Mouse (Mus musculus): ENCODE data around the gene Gm49027.
A peak's percentile ranks its signal among the peaks of the same experiment; 100 is the strongest.
"Not testable (repeated sequence)": the region's sequence is repeated elsewhere in the genome, so short reads cannot be mapped to it uniquely, and the experiment has no call there.

Gene Gm49027

DNA sequence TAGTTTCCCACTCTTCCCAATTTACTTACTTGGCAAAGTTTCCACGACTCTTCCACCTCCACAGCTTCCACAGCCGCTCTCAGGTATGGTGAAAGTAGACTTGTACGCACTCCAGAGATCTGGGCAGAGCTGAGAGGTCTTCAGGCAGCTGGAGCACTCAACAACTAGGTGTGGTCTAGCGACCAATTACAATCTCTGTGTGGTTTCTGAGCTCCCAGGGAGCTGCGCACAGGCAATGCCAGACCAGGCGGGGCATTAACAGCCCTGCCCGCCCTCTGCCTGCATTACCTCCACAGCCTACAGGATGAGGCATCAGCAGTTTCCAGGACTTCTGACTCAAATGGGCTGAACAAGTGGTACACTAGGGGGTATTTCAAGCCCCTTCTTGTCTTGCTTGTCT, at the start of gene Gm49027:
Gene Gm49027, minus strand, starts transcription at position 208 of the 400 bp plus-strand sequence.
- DNase-seq (ENCODE audit: low read depth, low spot score), result no peak

DNA sequence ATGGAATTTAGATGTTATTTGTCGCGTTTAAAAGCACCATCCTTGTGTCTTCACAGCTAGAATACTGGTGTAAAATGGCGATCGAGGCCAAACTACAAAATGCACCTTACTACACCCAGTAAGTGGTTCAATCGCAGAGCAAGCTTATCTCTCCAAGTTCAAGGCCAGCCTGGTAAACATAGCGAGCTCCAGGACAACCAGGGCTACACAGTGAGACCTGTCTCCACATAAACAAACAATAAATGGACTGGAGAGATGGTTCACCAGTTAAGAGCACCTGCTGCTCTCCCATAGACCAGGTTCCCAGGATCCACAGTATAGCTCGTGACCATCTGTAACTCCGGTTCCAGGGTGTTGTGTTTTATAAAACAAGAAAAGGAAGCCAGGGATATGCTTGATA, 48.1 kb upstream of the Gm49027 start:
- DNase-seq (ENCODE audit: low read depth, low spot score), result no peak

DNA sequence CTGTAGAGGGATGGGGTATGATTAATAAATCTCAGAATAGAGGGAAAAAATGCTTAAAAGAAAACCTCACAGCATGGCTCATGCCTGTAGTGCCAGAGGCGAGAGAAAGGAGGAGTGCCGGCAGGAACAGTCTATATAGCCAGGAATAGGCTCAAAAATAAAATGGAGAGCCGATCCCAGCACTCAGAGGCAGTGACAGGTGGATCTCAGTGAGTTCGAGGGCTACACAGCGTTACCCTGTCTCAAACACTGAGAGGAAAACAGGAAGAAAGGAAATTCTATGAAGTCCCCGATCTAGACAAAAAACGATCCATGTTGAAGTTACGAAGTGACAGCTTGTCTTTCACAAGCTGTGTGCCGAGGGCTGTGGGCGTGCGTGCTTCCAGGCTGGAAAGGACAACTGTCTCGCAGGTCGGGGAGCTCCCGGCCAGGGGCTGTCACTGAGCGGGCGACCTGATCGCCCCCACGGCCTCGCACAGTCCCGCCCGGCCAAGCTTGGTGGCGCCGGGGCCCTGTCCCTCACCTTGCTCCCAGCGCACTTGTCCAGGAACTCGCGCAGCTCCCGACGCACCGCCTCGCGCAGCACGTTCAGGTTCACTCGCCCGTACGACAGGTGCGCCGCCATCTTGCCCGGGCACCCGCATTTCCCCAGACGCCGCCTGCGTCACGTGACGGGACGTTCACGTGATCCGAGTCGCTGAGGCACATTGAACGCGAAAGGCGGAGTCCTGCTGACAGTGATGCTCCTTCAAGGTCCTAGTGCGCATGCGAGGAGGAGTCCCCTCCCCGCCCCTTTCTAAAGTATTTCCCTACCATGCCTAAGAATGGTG, 47.3 kb upstream of the Gm49027 start, which contains the start of gene Vps33a:
Gene Vps33a, minus strand, starts transcription at position 682 of the 830 bp plus-strand sequence.
- peak; percentile 99 for DNase-seq (ENCODE audit: low read depth, low spot score)

DNA sequence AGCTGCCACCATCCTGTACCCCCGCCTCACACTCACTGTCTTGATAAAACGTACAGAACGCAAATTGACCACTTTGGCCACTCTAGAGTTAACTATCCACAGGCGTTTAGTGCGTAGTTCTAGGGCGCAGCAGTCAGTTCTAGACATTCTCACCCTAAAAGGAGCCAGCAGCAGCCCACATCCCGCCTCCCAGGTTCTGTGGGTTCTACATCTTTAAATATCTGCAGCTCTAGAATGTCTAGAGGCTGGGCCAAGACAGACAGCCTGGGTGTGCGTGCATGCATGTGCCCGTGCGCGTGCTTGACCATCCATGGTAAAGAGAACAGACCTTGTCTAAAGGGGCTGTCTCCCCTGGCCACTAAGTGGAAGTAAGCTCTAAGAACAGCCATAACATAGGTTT, 35.8 kb upstream of the Gm49027 start:
- no peak for DNase-seq (ENCODE audit: low read depth, low spot score)

DNA sequence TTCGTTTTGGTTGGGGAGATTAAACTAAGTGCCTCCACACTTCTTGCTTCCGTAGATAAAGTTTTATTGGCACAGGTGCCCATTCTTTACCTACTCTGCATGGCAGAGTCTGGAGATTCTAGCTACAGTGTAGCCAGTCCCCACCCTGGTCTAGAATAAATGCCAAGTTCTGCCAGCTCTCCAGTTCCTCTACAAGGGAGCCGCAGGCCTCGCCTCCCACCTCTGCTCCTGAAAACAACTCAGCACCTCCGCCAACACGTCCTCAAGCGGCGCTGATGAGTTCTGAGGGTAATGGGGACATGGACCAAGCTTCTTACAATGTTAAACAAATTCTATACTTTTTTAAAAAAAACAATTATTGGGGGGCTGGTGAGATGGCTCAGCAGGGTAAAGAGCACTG, 34.3 kb upstream of the Gm49027 start:
- no peak for DNase-seq (ENCODE audit: low read depth, low spot score)

DNA sequence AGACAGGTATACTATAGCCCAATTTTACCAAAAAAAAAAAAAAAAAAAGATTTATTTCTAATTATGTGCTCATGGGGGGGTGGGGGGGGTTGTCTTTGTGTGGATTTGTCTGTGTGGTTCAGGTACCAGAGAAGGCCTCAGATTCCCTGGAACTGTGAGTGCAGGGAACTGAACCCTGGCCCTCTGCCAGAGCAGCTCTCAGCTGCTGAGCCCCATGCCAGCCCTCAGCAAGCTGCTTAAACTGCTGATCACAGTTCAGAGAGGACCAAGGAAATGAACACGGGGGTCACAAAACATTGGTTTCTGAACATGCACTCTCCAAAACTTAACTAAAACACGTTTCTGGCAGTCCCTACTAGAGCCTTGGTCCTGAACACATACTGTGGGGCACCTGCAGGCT, 31.2 kb upstream of the Gm49027 start:
- no peak for DNase-seq (ENCODE audit: low read depth, low spot score)

DNA sequence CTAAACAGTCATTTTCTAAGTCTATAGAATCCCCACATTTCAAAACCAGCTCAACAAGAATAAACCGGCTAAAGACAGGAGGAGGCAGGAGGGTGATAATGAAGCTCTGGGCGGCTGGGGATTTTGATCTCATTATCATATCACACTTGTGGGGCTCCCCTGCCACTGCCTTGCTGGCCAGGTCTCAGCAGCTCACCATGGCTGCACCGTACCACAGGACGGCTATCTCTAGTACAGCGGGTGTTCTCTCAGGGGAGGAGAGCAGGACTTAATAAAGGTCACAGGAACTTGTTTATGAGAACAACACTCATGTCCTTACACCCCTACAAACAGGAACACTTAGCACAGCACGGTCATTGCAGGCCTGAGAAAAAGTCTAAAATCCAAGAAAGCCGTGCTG, 30.4 kb upstream of the Gm49027 start:
- no peak for DNase-seq (ENCODE audit: low read depth, low spot score)

DNA sequence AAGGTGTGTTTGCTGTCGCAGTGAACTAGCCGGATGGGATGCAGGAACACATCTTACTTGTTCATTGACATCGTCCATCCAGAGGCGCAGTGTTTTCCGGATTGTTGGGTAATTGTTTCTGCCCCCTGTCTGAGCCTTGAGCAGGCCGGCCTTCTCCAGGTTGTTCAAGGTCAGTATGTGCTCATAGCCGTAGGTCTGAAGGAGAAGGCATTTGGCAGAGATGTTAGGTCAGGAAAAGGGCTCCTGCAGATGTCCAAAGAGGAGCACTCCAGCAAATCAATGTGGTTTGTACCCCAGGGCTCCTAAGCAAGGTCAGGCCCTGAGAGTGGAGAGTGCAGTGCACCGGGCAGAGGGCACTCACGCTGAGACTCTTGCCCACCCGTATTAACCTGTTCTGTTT, 8.5 kb upstream of the Gm49027 start:
- DNase-seq (ENCODE audit: low read depth, low spot score), result no peak

DNA sequence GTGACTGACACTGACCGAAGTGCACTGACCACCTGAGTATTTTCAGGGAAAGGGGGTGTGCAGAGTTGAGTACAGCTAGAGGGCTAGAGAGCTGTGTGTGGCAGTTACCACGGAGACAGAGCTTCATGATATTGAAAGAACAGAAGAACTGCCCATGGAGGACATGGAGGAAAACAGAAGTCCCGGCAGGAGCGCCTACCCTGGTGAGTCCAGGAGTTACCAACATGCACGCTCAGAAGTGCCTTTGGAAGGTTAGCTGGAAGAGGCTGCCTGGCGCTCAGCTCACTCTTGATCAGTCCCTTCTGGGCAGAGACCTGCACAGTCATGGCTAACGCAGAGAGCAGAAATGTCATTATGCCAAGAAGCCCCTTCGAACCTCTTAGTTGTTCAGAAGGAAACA, 4.8 kb upstream of the Gm49027 start:
- DNase-seq (ENCODE audit: low read depth, low spot score), result no peak

DNA sequence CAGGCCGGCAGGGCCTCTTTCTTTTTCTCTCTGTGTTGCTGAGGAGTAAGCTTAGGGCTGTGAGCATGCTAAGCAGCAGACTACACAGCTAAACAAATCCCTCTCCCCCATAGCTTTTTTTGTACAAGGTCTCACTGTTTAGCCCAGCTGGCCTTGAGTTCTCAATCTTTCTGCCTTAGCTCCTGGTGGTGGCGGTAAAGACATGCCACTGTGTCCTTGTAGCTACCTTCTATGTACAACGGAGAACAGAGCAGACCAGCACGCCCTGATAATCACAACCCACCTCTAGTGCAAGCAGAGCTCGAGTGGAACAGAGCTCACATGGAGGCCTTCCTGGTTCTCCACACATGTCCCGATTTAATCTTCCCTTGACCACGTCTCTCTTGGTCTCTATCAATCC, 3.4 kb upstream of the Gm49027 start:
- no peak for DNase-seq (ENCODE audit: low read depth, low spot score)

DNA sequence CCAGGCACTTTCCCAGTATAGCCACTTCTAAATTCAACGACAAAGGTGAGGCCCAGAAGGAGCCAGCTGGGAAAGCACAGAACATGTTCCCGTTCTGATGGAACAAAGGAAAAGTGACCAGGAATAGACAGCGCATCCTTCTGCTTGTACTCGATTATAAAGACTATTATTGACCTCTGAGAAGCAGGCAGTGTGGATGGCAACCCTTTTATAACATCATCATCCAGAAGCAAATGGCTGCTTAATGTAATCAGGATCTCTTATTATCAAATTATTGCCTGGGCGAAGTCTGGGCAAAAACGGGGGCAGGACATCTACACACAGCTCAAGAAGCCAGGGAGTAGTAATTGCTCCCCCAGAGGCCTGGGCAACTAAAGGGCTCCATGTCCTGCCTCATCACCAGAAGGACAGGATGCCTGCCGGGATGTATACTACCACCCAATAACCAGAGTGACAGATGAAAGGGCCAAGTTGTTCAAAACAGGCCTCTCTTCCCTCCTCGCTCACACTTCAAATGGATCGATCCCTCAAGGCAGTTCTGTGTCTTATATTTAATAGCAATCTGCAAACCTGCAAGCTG, 718 bp upstream of the Gm49027 start:
- DNase-seq (ENCODE audit: low read depth, low spot score), result no peak

DNA sequence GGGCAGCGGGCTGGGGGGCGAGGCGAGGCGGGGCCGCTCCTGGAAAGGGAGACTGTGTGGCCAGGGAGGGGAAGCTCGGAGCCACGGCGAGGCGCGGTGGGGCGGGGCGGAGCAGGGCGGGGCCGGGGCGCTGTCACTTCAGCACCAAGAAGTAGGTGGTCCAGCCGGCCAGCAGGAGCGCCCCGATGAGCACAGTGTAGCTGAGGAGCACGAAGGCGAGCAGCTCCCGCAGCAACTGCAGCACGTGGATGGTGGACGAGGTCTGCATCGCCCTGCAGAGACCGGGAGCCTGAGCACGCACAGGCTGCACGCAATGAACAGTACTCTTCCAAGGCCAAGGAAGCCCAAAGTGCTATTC, 916 bp downstream of the Gm49027 start:
- no peak for DNase-seq (ENCODE audit: low read depth, low spot score)

DNA sequence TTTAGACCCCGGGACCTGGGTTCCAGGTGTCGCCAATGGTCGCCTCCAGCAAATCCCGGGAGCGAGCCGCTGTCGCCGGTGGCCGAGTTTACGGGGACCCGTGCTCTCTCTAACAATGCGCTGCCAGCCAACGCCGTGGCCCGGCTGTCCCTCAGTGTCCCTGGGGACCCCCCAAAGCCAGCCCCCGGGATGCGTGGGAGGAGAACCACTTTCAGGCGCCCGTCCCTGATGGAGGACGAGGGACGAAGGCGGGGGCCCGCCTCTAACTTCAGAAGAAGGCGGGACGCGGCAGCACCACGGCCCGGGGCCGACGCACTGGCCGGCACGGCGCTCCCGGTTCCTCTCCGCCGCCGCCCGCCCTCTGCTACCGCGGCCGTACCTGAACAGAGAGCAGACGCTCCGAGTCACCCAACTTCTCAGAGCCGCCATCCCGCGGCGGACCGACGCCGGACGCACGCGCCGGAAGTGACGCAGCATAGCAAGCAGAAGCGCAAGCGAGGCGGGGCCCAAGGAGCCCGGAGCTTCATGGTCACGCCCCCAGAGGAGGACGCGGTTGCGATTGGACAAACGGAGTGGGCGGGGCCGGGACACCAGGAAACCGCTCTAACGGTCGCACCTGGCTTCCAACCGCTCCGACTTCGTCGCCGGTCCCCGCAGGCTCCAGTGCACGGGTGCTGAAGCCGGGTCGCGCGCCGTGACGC, 1.4 kb downstream of the Gm49027 start, which contains the start of gene Diablo:
Gene Diablo, minus strand, starts transcription at position 485 of the 701 bp plus-strand sequence.
- DNase-seq (ENCODE audit: low read depth, low spot score), result peak; percentile 100

DNA sequence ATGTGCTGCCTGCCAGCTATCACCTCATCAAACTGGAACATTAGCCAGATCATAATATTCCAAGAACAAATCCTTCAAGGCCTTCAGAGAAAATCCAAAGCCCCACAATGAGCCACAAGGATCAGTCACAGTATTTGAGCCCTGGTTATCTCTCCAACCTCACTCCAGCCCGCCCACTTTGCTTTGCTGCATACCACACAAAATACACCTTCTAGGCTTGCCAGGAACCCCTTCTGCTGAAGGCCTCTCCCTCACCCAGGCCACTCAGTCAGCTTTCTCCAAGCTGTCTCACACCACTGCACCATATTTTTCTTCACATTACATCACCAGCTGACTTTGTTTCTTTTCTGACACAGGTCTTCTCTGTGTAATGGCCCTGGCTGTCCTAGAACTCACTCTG, 3.1 kb downstream of the Gm49027 start:
- no peak for DNase-seq (ENCODE audit: low read depth, low spot score)

DNA sequence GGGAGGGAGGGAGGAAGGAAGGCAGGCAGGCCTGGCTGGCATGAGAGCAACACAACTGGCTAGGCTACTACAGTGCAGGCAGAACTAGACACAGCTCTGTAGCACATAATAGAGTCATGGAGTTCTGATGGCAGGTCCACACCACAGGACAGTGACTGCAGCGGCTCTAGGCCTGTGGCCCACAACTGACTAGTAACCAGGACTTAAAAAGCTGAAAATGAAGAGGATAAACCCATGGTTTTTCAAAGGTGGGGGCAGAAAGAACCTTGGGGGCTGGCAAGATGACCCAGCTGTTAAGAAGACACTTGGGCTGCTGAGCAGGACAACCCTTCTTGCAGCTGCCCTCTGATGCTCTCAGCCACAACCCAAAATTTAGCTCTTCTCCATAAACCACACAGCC, 3.7 kb downstream of the Gm49027 start:
- no peak for DNase-seq (ENCODE audit: low read depth, low spot score)

DNA sequence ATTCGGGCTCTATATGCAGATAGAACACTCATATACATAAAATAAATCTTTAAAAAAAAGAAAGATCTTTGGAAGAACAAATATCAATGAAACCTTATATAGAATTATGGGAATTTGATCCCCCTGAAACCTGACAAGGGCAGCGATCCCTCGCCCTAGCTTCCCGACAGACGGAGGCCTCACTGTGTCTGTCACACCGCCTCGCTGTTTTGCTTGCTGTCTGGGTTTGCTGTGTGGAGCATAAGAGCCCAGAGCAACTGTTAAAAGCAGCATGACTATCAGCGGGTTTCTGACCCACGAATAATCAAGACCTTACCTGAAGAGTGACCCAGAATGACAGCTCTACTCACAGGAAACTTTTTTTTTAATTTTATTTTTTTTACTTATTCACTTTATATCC, 4.6 kb downstream of the Gm49027 start:
- DNase-seq (ENCODE audit: low read depth, low spot score), result no peak

DNA sequence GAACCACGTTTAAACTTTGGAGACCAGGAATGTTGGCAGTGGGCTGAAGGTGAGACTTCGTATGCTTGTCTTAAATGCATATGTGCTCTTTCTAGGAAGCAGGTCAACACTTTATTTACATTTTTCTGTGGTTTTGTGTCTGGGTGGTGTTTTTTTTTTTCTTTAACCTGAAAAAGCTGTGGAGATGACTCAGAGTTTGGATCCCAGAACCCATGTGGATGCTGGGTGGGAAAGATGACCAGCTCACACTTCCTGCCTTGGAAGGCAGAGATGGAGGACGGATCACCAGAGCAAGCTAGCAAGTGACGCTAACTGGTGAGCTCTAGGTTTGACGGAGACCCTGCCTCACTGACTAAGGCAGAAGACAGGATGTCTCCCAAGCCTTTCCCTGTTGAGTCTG, 10.4 kb downstream of the Gm49027 start:
- no peak for DNase-seq (ENCODE audit: low read depth, low spot score)

DNA sequence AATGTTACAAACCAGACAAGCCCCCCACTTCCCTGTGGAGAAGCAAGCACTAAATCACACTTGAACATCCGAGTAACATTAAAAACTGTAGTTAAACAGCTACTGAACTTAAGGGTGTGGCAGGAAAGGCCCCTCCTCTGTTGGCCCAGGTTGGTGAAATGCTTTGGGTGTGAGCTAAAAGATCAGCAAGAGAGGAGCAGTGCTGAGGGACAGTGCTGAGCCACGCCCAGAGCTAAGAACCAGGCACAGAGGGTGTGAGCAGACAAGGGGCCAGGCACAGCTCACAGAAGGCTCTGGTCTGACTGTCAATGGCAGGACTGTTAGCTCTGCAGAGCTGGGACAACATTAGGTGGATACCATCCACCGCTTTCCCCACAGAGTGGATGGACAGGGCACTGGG, 13.2 kb downstream of the Gm49027 start:
- DNase-seq (ENCODE audit: low read depth, low spot score), result no peak

DNA sequence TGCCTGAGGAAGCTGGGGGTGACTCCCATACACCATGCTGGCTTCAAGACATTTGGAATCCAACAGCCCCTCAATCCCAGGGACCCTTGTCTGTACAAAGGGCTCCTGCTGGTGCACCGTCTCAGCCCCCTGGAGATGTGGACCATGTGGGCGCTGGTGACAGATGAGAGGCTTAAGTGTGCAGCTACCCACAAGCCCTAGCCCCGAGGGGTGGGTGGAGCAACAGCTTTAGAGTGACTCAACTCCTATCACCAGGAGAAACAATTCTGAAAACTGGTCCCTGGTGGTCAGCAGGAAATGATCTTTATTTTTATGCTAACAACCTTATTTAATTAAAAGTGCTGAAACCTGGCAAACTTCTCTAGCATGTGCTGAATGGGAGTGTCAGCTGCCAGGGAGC, 13.9 kb downstream of the Gm49027 start:
- not testable (repeated sequence) for DNase-seq (ENCODE audit: low read depth, low spot score)

DNA sequence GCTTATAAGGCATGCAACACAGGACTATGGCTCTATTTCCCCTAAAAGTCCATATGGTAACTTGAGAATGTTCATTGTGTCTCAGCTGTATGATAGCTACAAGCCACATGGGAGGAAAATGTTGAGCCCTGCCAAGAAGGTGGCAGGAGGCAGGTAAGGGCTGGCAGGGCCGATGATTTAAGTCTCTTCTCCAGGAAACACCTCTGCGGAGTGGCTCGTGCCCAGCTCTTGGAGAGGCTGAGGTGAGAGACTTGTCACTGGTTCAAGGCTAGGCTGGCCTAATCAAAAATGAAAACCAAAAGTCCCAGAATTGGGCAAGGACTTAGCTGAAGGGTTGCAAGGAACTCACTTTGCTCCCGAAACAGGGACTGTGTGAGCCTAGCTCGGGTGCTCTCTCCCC, 15.1 kb downstream of the Gm49027 start, which contains the start of gene B3gnt4:
Gene B3gnt4, plus strand, starts transcription at position 301 of the 400 bp plus-strand sequence.
- no peak for DNase-seq (ENCODE audit: low read depth, low spot score)

DNA sequence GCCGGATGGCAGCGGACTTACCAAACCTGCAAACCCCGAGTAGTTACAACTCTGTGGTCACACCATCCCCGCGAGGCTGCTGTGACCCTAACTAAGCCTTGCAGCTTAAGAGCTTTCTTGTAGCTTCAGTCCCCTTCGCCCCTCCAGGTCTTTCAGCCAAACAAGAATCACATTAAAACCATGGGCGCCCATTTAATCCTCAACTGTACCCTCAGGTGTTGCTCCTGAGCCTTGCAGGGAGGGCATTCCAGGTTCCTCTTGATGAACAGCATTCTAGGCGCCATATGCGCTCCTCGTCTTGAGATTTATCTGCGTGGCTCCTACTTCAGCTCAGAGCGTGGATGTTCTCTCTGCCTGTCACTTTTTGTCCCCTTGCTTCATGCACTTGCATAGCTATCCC, 16.4 kb downstream of the Gm49027 start:
- DNase-seq (ENCODE audit: low read depth, low spot score), result peak; percentile 32

DNA sequence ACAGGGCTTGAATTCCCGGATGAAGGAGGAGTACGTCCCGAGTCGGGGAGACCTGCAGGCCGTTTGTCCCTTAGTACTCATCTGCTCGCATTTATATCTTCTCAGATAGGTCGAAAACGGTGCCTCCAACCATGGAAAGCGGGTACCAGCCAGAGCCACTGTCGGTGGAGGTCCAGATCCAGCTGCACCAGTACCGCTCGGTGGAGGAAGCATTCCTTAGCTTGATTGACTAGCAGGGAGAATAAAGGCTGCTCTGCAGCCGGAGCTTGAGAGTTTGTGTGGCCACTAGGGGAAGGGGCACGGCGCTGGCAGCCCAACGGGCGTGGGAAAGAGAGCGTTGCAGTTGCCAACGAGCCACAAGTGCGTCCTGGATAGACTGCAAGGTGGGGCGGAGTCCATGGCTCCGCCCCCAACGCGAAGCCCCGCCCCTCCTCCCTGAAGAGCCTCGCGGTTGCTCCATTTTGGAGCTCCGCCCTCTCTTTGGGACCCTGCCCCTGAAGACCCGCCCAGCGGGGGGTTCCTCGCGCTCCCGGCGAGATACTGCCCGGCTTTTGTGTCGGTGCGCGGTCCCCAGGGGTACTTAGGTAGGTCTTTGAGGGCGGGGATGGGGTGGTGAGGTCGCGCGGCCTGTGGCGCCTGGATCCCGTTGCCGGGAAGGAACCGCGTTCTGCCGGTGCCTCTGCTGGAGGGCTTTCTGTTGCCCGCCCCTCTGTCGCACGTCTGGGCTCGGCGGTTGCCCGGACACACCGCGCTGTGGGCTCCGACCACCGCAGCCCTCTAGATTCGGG, 17.2 kb downstream of the Gm49027 start:
- DNase-seq (ENCODE audit: low read depth, low spot score), result peak; percentile 92
